Mouse (Mus musculus) erythroblast, embryonic 14.5 days (primary cell): Measurements from ENCODE around the gene Plcd1.

Source experiments
- GATA1 ChIP-seq: IDR thresholded peaks from 2 replicates; pipeline ENCODE4 v1.6.1; 2012; ENCODE audit warnings: low read length, inconsistent platforms, mixed read lengths
- TAL1 ChIP-seq: IDR thresholded peaks from 3 replicates; pipeline ENCODE4 v1.6.1; 2012; ENCODE audit warnings: low read length, inconsistent platforms, mixed read lengths

DNA sequence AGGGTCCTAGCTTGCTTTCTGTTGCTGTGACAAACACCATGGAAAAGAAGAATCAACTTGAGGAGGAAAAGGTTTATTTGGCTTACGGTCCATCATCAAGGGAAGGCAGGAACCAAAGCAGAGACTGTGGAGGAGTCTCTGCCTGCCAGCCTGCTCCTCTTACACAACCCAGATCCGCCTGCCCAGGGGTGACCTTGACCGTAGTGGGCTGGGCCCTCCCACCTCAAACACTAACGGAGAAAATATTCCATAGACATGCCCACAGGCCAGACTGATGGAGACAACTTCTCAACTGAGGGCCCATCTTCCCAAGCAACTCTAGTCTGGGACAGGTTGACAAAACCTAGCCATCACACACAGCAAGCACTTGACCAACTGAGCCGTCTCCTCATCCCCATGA, 48.8 kb upstream of the Plcd1 start:
- no peak for TF ChIP-seq GATA1
- TF ChIP-seq TAL1: no peak
